In the genomic region with DNA sequence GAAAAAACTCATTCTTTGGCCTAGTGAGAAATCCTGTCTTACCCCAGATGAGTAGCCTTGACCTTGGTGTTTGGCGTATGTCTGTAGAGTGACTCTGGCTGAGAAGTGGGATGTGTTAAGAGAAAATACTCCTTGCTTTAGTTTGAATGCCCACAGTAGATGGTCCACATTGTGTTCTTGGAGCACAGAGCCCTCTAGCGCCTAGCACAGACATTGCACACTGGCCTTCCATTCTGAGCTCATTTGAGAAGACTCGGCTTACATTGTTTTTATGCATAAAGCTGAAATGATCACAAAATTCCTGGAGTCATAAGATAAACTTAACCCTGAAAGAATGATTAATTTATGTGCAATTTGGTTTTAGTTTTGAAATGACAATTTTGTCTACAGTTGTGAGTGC, we compare ENCODE assay signal across 8 mouse cellular contexts.
DNase-seq lines count a peak whose midpoint lies in the region; ATAC-seq and TF ChIP-seq lines count a peak whose summit lies in the region.
"Had no signal": no experiment of that assay in that cellular context is flagged by ENCODE, and none has a peak within 500 bp of the region (broad histone marks: within the 10 kb centered on the region; RNA-seq: fewer than 3 reads in every experiment).

No protein-coding gene starts in this region.

- peak; percentile 75 for TF ChIP-seq CTCF in intestine, postnatal 0 days (IDR thresholded peaks at IDR 0.05; ENCODE audit: low read depth)
- TF ChIP-seq CTCF in thymus, adult 2 months (IDR thresholded peaks at IDR 0.05; ENCODE audit: borderline replicate concordance, control insufficient read depth, extremely low read depth, insufficient read depth, low read length, poor library complexity), result no peak
- TF ChIP-seq CTCF in brain, embryonic 14.5 days (IDR thresholded peaks at IDR 0.05; ENCODE audit: borderline replicate concordance, extremely low read depth, insufficient read depth, insufficient read length), result peak; percentile 65; the same call in 1 of the 2 replicates
- peak; percentile 74 for TF ChIP-seq CTCF in lung, adult 2 months (IDR thresholded peaks at IDR 0.05; ENCODE audit: insufficient read depth, low read length)

- no peak for ATAC-seq in intestine, postnatal 0 days
- ATAC-seq in intestine, embryonic 15.5 days, result no peak

- peak; percentile 3 for DNase-seq in thymus, postnatal 14 days
- DNase-seq in thymus, adult 2 months, result no peak
- DNase-seq in brain, embryonic 14.5 days (ENCODE audit: low read depth), result peak; percentile 46
- DNase-seq in lung, adult 2 months, result peak; percentile 15
- DNase-seq in c-Kit-positive CD71-positive TER-119-positive erythroid progenitor cells, embryonic 14.5 days (ENCODE audit: low spot score), result no peak

- WGBS in intestine, postnatal 0 days, result 55% methylated on average over 3 of the region's 3 CpGs
- 58% methylated on average over 3 of the region's 3 CpGs for WGBS in intestine, embryonic 15.5 days
- WGBS in thymus, adult 2 months, result 67% methylated on average over 3 of the region's 3 CpGs
- WGBS in lung, adult 2 months, result 50% methylated on average over 3 of the region's 3 CpGs

- H3K27ac ChIP-seq in intestine, postnatal 0 days (ENCODE audit: low read depth, low read length), result no peak overlapping the region
- no peak overlapping the region for H3K27ac ChIP-seq in intestine, embryonic 15.5 days
- H3K27ac ChIP-seq in thymus, adult 2 months (ENCODE audit: control insufficient read depth, insufficient read depth, low read length), result no peak overlapping the region
- H3K27ac ChIP-seq: embryonic facial prominence, embryonic 13.5 days had no signal

- H3K4me3 ChIP-seq in intestine, postnatal 0 days (ENCODE audit: low read depth, low read length), result no peak overlapping the region
- H3K4me3 ChIP-seq in intestine, embryonic 15.5 days (replicated peaks), result no peak overlapping the region
- no peak overlapping the region for H3K4me3 ChIP-seq in thymus, adult 2 months (ENCODE audit: control insufficient read depth, insufficient read depth, low read length)
- H3K4me3 ChIP-seq in lung, adult 2 months (replicated peaks; ENCODE audit: extremely low read depth, low read depth, low read length), result no peak overlapping the region
- H3K4me3 ChIP-seq: embryonic facial prominence, embryonic 13.5 days had no signal

- H3K9me3 ChIP-seq in intestine, postnatal 0 days (ENCODE audit: control insufficient read depth), result no peaks in the 10 kb centered on the region
- H3K9me3 ChIP-seq in intestine, embryonic 15.5 days, result no peaks in the 10 kb centered on the region
- H3K9me3 ChIP-seq: embryonic facial prominence, embryonic 13.5 days had no signal

- H3K4me2 ChIP-seq in intestine, postnatal 0 days (replicated peaks; ENCODE audit: low read depth), result no peak overlapping the region
- no peak overlapping the region for H3K4me2 ChIP-seq in intestine, embryonic 15.5 days (replicated peaks)
- H3K4me2 ChIP-seq: embryonic facial prominence, embryonic 13.5 days had no signal

- no peaks in the 10 kb centered on the region for H3K27me3 ChIP-seq in intestine, postnatal 0 days (replicated peaks; ENCODE audit: control insufficient read depth, insufficient read depth, low read length)
- H3K27me3 ChIP-seq in intestine, embryonic 15.5 days (replicated peaks), result no peaks in the 10 kb centered on the region
- no peaks in the 10 kb centered on the region for H3K27me3 ChIP-seq in thymus, adult 2 months (ENCODE audit: control insufficient read depth, insufficient read depth, low read length)
- H3K27me3 ChIP-seq: embryonic facial prominence, embryonic 13.5 days had no signal

- TF ChIP-seq POLR2A in thymus, adult 2 months (IDR thresholded peaks at IDR 0.05; ENCODE audit: control insufficient read depth, extremely low read depth, insufficient read depth, low read length, poor library complexity), result no peak
- TF ChIP-seq POLR2A in brain, embryonic 14.5 days (IDR thresholded peaks at IDR 0.05; ENCODE audit: borderline replicate concordance, extremely low read depth, insufficient read depth, insufficient read length, poor library complexity, severe bottlenecking), result no peak
- no peak for TF ChIP-seq POLR2A in lung, adult 2 months (IDR thresholded peaks at IDR 0.05; ENCODE audit: borderline replicate concordance, extremely low read depth, low read depth, low read length)

- no peak overlapping the region for H3K9ac ChIP-seq in intestine, postnatal 0 days (ENCODE audit: low read depth, low read length)
- no peak overlapping the region for H3K9ac ChIP-seq in intestine, embryonic 15.5 days
- H3K9ac ChIP-seq: embryonic facial prominence, embryonic 13.5 days had no signal

- H3K4me1 ChIP-seq in intestine, postnatal 0 days (replicated peaks; ENCODE audit: control insufficient read depth, insufficient read depth, low read length), result no peaks in the 10 kb centered on the region
- H3K4me1 ChIP-seq in intestine, embryonic 15.5 days (replicated peaks), result no peaks in the 10 kb centered on the region
- H3K4me1 ChIP-seq in thymus, adult 2 months (replicated peaks; ENCODE audit: control insufficient read depth, insufficient read depth, low read length), result no peaks in the 10 kb centered on the region
- H3K4me1 ChIP-seq in lung, adult 2 months (ENCODE audit: control insufficient read depth, insufficient read depth, low read length), result no peaks in the 10 kb centered on the region
- H3K4me1 ChIP-seq: embryonic facial prominence, embryonic 13.5 days had no signal

- no peaks in the 10 kb centered on the region for H3K36me3 ChIP-seq in intestine, postnatal 0 days (ENCODE audit: control insufficient read depth, insufficient read depth)
- H3K36me3 ChIP-seq in intestine, embryonic 15.5 days, result no peaks in the 10 kb centered on the region
- no peaks in the 10 kb centered on the region for H3K36me3 ChIP-seq in thymus, adult 2 months (ENCODE audit: control insufficient read depth, insufficient read depth, low read length)
- H3K36me3 ChIP-seq: embryonic facial prominence, embryonic 13.5 days had no signal

Comparison
In these comparisons a context has a peak if more than half of its experiments do, and no peak if none do; other contexts are left out.
1. DNase-seq: peak in thymus, postnatal 14 days (single experiment), brain, embryonic 14.5 days (single experiment) and lung, adult 2 months (single experiment); none in thymus, adult 2 months (single experiment) and c-Kit-positive CD71-positive TER-119-positive erythroid progenitor cells, embryonic 14.5 days (single experiment).